Mouse (Mus musculus): ENCODE measurements around the gene Fbxl16.

DNA sequence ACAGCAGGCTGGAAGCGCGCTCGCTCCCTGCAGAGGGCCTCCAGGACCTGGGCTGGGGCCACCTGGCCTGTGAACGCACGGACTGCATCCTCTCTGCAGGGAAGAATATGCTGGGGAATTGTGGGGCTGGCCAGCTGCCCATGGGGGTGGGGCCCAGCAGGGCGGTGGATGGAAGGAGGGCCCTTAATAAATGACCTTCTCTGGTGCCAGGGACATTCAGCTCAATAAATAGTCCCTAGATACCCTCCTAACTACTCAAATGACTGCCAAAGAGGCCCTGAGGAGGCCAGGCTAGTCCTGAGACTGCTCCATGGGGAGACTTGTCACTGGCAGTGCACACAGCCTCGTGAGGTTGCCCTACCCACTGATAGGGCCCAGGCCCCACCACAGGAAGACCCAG is 25.8 kb upstream of the Fbxl16 start:
- TF ChIP-seq EP300 (IDR thresholded peaks at IDR 0.05; ENCODE audit: insufficient read depth, low read depth, low read length) (no peak), CTCF (IDR thresholded peaks at IDR 0.05; ENCODE audit: low read depth, low read length) (no peak)
